Mouse (Mus musculus) retina, postnatal 7 days (tissue): ENCODE data around the gene Wdr18.

Source experiments
- DNase-seq: peaks from one replicate; pipeline ENCODE4 v3.0.0-alpha.2; 2012; ENCODE audit warnings: low read depth, low spot score

Gene Wdr18

DNA sequence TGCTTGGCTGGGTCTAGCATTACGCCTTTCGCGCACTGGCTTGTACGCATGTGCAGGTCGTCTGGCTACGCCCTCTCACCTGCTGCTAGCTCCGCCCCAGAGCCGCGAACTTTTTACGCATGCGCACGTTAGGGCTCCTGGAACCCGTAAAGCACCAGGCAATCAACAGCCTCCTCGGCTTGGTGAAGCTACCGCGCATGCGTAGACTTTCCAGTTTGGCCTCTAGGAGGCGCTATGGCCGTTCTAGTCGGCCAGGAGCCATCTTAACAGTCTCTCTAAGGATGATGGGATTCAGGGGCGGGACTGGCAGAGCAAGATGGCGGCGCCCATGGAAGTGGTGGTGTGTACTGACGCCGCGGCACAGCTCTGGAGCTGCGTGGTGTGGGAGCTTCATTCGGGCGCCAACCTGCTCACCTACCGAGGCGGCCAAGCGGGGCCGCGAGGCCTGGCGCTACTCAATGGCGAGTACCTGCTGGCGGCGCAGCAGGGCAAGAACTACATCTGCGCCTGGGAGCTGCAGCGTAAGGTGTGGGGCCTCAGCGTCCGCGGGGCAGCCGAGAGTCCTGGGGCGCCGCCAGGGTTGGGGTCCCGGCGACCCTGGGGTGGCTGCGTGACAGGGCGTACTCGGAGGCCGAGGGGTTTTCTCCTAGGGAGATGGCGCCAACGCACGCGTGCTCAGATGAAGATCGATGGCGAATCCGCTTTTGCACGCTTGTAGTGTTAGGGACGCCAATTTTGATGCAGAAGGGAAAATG, at the start of gene Wdr18:
Wdr18 (plus strand) TSS at position 306 of the 755 bp plus-strand sequence.
- DNase-seq, result peak; percentile 100

DNA sequence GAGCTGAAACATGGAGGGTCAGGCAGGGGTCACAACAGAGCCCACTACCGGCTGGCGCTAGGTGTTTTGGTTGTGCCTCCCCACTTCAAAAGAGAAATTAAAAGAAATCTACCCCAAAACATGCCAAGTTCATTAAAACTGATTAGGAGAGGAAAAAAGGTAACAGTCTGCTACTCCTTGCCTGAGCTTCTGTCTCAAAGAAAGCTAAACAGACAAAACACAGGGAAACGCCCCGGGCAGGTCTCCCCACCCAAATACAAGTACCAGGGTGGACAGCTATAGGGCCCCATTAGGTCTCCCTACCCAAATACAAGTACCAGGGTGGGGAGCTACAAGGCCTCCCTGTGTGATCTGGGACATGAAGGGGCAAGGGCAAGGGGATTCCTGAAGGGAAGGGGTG, 49.4 kb upstream of the Wdr18 start, which contains the start of gene Gm26602:
Gm26602 (plus strand) TSS at position 301 of the 400 bp plus-strand sequence.
- no peak for DNase-seq

DNA sequence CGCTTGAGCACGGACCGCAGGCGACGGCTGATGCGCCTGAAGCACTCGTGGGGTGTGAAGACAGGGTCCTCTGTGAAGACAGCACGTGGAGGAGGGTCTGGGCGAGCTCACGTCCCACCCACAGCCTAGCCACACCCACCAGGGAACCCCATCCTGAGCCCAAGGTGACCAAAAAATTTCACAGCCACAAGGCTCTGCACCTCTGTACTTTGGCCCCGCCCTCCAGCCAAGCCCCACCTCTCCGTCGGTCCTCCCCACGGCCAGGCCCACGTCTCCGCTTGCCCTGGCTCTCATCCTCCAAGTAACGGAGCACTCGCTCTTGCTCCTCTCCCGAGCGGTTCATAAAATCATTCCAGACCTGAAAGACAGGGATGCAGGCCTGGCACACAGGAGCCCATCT, 47.5 kb upstream of the Wdr18 start:
- no peak for DNase-seq

DNA sequence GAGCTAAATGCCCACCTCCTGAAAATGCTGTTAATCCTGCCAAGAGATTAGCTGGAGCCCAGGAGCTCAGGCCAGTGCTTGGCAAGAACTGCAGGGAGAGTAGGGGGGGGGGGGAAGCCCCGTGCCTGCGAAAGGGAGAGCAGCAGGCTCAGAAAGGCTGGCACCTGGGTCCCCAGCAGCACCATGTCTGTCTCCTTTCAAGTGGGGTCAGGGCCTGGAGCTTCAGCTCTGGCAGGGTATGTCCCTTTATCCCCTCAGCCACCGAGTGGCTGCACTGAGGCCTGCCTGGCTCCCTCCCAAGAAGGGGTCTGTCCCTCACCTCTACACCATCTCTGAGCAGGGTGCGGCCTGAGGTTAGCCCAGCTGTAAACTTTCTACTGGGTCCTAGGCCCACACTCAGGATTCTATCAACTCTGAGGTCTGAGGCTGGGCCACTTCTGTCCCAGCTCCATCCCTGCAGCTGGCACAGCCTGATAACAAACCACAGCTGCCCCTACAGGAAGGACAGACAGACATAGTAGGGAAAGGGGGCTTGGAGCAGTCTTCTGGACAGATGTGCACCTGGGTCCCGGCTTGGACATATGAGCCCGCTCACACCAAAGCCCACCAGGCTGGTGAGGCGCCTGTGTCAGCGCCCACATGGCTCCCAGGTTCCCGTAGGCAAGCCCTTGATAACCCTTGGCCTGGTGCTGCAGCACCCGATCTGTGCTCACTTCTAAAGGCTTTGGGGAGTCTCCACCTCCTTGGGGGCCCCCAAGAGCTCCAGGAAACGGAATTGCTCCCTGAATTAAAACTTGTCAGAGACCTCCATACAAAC, 45.6 kb upstream of the Wdr18 start:
- DNase-seq, result peak; percentile 70

DNA sequence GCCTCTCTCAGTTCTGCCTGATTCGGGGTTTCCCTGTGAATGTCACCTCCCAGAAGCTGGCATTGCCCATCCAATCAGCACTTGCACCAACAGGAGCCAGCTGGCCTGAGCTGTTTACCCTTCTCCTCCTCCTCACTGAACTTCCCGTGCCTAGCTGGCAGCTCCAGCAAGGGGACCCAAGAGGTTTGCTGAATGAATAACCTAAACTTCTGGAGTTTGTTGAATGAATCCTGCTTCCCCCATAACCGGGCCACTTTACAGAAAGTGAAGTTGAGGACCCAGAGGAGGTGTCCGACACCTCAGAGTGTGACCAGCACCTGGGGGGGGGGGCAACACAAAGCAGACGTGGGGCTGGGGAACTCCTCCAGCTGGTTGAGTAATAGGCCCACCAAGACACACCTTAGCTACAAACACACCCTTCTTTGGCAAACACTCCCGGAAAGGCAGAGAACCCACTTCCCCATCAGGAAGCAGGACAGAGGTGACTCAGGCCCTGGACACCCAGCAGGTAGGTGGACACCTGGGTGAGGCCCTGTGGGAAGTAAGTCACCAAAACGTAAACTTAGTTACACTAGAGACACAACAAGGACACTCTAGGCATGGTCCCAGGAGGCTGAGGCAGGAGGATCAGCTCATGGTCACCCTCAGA, 44.9 kb upstream of the Wdr18 start:
- no peak for DNase-seq

DNA sequence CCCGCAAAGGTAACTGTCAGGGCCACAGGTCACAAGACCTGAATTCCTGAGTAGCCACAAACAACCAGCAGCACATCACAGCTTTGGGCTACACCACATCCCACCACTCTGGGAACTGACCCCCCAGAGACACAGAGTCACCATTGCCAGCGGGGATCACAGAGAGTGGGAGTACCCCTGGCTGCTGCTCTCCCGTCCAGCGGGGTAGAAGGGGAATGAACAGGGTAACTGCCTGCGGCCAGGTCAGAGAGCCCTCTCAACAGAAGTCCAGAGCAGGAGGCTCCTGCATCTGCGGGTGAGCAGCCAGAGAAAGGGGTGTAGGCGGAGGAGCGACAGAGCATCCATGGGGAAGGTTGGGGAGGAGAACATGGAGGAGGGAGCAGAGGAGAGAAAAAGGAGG, 43.9 kb upstream of the Wdr18 start:
- no peak for DNase-seq

DNA sequence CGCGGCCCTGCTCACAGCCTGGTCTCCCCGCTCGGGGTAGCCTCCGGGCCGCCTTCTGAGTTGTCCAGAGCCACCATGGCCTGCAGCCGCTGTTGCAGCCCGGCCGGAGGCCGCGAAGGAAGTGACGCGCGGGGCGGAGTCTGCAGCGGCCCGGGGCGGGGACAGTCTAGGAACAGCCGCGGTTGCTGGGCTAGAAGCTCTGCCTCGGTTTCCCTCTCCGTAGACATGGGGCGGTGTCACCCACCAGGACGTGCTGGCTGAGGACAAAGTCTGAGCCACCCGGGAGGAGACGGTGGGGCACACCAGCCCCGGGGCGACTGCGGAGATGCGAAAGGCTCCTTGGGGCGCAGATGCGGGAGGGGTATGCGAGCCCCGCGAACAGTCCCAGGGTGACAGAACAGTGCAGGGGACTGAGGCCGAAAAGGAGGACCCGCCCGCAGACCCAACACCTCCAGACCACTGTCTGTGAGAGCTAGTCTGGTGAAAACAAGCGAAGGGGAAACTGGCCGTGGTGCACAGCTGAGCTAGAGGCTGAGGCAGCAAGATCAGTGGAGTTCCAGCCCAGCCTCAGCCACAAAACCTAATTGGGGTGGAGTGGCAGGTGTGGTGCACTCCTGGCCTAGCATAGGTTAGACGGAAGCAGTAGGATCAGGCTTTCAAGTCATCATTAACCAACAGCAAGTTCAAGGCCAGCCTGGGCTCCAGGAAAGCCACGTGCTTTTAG, 43.0 kb upstream of the Wdr18 start, which contains the start of gene Kiss1r:
Kiss1r (plus strand) TSS at position 164 of the 724 bp plus-strand sequence.
- DNase-seq, result no peak

DNA sequence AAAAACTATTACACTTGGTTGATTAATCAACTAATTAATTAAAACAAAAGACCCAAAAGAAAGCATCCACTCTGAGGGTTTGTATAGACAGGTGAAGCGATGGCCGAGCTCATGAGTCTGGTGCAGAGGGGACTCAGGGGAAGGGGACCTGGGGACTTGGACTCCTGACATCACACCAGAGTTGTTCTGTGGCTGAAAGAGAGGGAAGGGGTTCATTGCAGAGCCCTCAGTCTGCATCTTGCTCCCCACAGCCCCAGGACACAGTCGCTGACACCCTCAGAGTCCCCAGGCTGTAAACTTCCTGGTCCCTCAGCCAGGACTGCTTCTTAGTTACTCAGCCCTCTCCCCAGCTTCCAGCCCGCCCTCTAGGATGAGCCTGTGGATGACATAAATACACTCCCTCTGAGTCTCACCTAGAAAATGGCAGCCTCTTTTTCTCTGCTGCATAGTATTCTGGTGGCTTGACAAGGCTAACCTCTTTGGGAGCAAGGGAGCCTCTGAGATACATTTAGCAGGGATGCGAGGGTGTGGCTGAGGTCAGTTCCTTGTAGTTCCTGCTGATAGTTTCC, 42.3 kb upstream of the Wdr18 start:
- DNase-seq, result no peak

DNA sequence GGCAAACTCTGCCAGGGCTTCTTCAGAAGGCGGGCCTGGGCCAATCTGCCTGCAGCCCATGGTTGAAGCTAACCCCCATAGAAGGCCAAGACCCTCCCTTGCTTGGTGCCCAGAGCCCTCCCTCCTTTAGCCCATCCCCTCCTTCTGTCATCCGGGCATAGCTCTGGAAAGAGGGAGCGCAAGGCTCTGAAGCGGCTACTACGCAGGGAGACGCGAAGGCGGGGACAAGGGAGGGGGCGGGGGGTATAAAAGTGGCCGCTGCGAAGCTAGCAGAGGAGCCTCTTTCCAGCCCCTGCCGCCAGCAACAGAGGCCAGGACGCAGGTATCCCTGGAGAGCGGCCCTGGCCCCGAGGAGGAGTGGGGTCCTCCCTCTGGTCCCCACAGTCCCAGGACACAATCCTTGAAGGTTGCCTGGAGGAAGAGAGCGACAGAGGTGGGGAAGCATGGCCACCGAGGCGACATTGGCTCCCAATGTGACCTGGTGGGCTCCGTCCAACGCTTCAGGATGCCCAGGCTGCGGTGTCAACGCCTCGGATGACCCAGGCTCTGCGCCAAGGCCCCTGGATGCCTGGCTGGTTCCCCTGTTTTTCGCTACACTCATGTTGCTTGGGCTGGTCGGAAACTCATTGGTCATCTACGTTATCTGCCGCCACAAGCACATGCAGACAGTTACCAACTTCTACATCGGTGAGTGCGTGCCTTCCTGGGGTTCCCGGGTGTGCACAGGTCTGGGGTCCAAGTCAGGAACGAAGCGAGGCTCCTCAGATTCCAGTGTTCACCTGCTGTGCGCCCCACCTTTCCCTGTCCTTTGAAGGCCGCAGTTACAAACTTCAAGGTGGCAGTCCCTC, 41.5 kb upstream of the Wdr18 start:
- no peak for DNase-seq

DNA sequence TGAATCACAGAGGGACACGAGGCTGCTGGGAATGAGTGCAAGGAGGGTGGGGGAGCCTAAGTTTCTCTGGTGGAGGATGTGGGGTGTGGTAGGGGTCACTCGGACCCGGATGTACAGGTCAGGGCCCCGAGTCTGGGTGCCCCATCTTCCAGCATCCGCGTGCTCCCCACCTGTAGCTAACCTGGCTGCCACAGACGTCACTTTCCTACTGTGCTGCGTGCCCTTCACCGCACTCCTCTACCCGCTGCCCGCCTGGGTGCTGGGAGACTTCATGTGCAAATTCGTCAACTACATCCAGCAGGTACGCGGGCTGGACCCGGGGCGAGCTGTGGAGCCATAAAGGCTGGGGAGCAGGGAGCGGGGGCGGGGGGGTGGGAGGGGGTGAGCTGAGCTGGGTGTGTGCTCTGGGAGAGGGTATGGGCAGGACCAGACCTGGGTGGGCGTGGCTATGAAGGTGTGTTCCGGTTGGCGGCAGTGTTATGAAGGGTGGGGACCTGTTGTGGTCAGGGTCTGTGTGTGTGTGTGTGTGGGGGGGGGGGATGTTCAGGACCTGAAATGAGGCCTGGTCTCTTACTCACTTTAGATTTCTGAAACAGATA, 40.6 kb upstream of the Wdr18 start:
- DNase-seq, result no peak

DNA sequence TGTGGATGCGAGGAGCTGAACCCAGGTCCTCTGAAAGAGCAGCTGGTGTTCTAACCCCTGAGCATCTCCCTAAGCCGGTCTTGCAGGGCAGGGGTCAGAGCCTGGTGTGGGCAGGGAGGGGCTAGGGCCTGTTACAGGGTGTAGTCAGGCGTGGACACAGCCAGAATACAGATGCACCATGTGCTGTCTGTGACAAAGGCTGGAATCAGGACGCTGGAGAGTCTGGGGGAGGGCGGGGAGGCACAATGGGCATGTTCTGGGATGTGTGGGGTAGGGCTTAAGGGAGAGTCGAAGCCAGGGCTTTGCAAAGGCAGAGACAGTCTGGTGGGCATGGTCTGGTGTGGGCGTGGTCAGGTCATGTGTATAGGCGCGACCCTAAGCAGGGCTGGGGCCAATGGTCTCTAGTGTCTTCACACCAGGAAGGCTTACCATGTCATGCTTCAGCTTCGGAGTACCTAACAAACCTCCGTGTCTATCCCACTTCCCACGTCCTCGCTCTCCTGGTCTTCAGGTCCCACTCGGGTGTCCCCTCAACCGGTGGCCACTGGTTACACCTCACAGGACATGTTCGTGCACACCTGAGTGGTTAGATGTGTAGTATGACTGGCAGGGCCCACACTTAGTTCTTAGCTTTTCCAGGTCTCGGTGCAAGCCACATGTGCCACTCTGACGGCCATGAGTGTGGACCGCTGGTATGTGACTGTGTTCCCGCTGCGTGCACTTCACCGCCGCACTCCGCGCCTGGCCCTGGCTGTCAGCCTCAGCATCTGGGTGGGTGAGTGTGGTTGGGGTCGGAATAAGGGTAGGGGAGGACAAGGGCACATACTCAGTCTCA, 39.7 kb upstream of the Wdr18 start:
- no peak for DNase-seq

DNA sequence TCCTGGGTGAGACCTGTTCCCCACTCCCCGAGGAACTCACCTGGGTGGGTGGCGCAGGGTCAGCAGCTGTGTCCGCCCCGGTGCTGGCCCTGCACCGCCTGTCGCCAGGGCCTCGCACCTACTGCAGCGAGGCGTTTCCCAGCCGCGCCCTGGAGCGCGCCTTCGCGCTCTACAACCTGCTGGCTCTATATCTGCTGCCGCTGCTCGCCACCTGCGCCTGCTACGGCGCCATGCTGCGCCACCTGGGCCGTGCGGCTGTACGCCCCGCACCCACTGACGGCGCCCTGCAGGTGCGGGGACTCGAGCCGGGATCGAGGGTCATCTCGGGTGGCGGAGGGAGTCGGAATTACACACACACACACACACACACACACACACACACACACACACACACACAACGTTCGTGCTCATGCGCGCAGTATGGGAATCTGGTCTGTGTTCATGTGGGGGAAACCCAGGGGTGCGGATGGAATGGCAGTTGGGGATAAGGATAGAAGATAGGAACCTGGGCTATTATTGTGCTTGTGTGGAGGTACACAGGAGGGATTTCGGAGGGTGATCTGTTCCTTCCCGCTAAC, 38.9 kb upstream of the Wdr18 start, which contains the start of gene R3hdm4:
R3hdm4 (minus strand) TSS at position 251 of the 578 bp plus-strand sequence.
- DNase-seq, result no peak

DNA sequence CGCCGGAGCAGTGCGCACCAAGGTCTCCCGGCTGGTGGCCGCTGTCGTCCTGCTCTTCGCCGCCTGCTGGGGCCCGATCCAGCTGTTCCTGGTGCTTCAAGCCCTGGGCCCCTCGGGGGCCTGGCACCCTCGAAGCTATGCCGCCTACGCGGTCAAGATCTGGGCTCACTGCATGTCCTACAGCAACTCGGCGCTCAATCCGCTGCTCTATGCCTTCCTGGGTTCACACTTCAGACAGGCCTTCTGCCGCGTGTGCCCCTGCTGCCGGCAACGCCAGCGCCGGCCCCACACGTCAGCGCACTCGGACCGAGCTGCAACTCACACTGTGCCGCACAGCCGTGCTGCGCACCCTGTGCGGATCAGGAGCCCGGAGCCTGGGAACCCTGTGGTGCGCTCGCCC, 38.4 kb upstream of the Wdr18 start:
- DNase-seq, result no peak

DNA sequence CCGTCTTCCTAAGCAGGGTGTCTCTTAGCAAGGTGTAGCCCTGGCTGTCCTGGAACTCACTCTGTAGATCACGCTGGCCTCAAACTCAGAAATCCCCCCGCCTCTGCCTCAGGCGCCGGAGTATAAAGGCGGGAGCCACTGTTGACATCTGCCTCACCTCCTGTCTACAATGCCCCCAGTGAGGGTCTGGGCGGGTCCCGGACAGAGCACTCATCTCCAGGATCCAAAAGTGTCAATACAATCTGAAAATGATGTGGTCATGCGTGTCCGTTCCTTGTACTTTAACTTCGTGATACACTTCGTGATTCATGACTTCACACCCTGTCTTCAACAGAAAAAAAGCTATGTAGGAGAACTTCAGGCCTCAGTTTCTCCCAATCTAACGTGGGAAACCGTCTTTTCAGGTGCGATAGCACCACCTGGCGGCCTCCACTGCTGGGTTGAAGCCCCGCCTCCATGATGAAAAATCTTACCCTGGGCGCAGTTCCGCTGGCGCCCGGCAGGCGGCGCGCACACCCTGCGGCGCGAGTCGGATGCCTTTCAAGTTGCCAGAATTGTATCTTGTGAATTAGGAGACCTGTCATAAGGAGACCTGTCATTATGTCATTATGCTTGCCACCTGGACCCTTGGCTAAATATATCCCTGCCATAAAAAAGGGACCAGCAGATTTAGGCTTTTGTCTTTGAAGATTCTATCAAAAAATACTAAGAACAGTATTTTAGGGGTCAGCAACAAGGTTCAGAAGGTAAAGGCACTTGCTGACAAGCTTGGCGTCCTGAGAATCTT, 34.8 kb upstream of the Wdr18 start:
- peak; percentile 79 for DNase-seq

DNA sequence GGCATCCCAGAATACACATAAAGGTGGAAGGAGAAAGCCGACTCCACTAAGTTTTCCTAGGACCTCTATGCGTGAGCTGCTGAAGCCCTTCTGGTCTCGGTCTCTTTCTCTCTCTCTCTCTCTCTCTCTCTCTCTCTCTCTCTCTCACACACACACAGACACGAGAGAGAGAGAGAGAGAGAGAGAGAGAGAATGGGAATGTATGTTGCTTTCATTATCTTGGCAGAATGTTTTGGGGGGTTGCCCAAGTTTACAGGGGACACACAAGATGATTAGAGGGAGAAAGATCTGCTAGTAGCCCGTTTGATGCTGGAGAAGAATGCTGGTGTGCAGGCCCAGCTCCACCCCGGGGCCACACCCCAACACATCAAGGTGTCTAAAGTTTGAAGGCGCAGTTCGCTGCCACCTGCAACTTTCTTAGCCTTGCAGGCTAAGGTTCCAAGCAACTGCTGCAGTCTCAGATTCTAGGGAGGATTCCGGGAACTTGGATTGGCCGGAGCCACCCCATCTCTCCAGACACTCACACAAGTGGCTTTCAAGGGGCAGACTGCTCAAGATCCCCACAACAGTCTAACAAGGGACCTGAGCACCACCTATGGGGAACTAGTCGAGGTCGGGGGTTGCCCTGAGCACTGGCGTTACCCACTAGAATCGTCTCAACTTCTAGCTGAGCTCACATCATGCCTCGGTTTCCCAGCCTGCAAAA, 34.0 kb upstream of the Wdr18 start:
- no peak for DNase-seq

DNA sequence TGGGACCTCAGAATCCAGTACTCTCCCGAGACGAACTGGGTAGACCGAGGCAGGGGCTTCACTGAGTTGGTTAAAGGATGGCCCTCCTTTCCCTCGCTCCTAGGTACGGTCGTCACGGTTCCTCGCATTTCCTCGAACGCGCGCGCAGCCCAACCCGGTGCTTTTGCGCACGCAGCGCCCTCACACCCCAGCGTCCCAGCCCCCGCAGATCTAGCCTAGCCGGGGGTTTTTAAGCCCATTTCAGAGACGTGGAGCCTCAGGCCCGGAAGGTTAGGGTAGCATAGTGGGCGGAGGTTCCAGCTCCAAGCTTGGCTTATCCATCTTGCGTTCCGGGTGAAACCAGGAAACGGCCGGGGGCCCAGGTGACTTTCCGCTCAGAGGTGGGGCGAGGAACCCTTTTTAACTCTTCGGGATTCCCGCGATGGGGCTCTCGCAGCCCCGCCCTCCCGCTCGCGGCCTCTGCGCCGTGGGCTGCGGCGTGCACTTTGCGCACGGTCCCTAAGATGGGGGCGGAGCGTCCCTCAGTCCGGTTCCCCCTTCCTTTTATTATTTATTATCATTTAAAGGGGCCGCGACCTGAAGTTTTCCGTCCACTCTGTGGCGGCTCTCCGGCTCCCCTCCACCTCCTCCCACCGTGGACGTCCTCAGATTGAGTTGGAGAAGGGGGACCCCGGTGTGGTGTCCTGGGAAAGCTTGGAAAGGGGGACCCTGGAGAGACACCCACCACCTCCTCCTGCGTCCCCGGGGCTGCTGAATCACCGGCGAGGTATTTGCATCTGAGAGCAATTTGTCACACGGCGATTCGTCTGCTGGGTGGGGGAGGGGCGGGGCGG, 33.2 kb upstream of the Wdr18 start, which contains the start of gene Arid3a:
Arid3a (plus strand) TSS at position 553 of the 833 bp plus-strand sequence.
- DNase-seq, result peak; percentile 80
